Mouse (Mus musculus): ENCODE data around the gene Zfp574. TPM values are rescaled to one million over a fixed set of nuclear protein-coding genes. Genes with fewer than 3 reads are reported as not detected.

Gene Zfp574
- polyA plus RNA-seq, 1 experiment = 9.7 TPM

- no peak for TF ChIP-seq CTCF (IDR thresholded peaks at IDR 0.05; ENCODE audit: low read depth, low read length)
- TF ChIP-seq POLR2A (IDR thresholded peaks at IDR 0.05; ENCODE audit: borderline replicate concordance, low read depth, low read length) = no peak
- Histone ChIP-seq H3K27ac (ENCODE audit: insufficient read depth, low read depth, low read length) (peak overlapping the region; percentile 96), H3K4me3 (ENCODE audit: insufficient read depth, low read length) (peak overlapping the region; percentile 74)
Measured at GRCm38 (mm10) chr7:25130565-25130964, 58.2 kb downstream of the Zfp574 start.

DNA sequence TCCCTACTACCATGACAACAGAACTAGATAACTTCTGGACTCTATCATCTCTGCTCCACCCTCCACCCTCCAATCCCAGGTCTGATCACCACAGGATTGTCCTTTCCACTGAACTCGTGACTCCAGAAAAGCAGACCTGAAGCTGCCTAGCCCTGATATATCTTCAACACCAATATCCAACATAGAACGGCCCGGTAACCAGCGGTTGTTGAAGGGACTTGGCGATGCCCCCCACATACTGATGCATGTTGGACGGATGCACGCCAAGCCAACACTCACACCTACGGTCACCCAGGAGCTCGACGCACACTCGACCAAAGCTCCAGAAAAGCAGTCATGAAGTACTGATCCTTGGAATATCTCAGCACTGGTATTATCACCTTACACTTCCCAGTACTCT, 58.9 kb downstream of the Zfp574 start:
- Histone ChIP-seq H3K27ac (ENCODE audit: insufficient read depth, low read depth, low read length) (0 out of 2 replicates have a peak overlapping the region, but pooled peaks have one; percentile 0), H3K4me1 (ENCODE audit: control insufficient read depth, insufficient read depth, low read length) (peaks cover 31% of the 10 kb centered on the region), H3K4me3 (ENCODE audit: insufficient read depth, low read length) (peak overlapping the region; percentile 74)
- no peak for TF ChIP-seq POLR2A (IDR thresholded peaks at IDR 0.05; ENCODE audit: borderline replicate concordance, low read depth, low read length)
- no peak for TF ChIP-seq CTCF (IDR thresholded peaks at IDR 0.05; ENCODE audit: low read depth, low read length)

More at GRCm38 (mm10) chr7:25130565-25130964, 58.2 kb downstream of the Zfp574 start:
- peaks cover 33% of the 10 kb centered on the region for H3K4me1 ChIP-seq (ENCODE audit: control insufficient read depth, insufficient read depth, low read length)

DNA sequence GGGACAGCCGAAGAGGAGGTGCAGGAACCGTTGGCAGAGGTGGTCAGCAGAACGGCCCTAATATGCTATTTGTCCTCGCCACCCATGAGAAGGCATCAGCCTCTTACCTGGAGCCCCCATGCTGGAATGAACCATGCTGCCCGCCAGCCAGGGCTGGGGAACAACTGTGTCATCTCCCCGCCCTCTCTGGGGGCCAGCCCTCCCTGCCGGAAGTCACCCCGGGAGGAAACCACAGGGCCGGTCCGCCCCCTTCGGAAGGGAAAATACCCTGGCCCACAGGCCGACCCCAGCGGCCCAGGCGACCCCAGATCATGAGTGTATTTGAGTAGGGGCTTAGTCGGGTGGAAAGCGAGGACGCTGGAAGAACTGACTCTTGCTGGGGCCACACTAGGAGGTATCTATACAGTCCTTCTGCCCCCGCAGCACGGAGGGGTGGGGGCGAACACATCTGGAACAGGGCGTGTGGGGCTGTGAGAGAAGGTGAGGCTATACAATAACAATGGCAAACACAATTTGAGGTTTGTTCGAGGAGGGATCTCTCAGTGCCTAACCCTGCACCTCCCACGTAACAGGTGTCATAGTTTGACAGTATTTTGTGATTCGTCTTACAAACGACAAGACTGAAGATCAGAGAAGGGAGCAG, 60.1 kb downstream of the Zfp574 start:
- no peak for TF ChIP-seq CTCF (IDR thresholded peaks at IDR 0.05; ENCODE audit: low read depth, low read length)
- TF ChIP-seq POLR2A (IDR thresholded peaks at IDR 0.05; ENCODE audit: borderline replicate concordance, low read depth, low read length) = no peak
- Histone ChIP-seq H3K4me3 (ENCODE audit: insufficient read depth, low read length) (peak overlapping the region; percentile 74), H3K27ac (ENCODE audit: insufficient read depth, low read depth, low read length) (peak overlapping the region; percentile 32)

More for the DNA sequence above, 60.1 kb downstream of the Zfp574 start:
- H3K4me1 ChIP-seq (ENCODE audit: control insufficient read depth, insufficient read depth, low read length) = peaks cover 26% of the 10 kb centered on the region

Other genes with a start within 250 kb of the Zfp574 start
- gene Gm9844, start 210.4 kb upstream of the Zfp574 start, polyA plus RNA-seq (2012; ENCODE audit: insufficient read depth, insufficient read length, missing spikeins) = 2.4 TPM in 1 of 2 replicates, not detected in the other
- gene Lypd4, start 202.6 kb upstream of the Zfp574 start, polyA plus RNA-seq (2012; ENCODE audit: insufficient read depth, insufficient read length, missing spikeins) = not detected in 2 replicates
- not detected in 2 replicates for gene Dmrtc2, start 202.5 kb upstream of the Zfp574 start, polyA plus RNA-seq (2012; ENCODE audit: insufficient read depth, insufficient read length, missing spikeins)
- 1,580 and 1,635 TPM in 2 replicates for gene Rps19, start 188.2 kb upstream of the Zfp574 start, polyA plus RNA-seq (2012; ENCODE audit: insufficient read depth, insufficient read length, missing spikeins)
- not detected in 2 replicates for gene Cd79a, start 175.2 kb upstream of the Zfp574 start, polyA plus RNA-seq (2012; ENCODE audit: insufficient read depth, insufficient read length, missing spikeins)
- 197 and 204 TPM in 2 replicates for gene Arhgef1, start 169.7 kb upstream of the Zfp574 start, polyA plus RNA-seq (2012; ENCODE audit: insufficient read depth, insufficient read length, missing spikeins)
- gene Gm4881, start 128.1 kb upstream of the Zfp574 start, polyA plus RNA-seq (2012; ENCODE audit: insufficient read depth, insufficient read length, missing spikeins) = not detected in 2 replicates
- gene Rabac1, start 99.8 kb upstream of the Zfp574 start, polyA plus RNA-seq (2012; ENCODE audit: insufficient read depth, insufficient read length, missing spikeins) = 205 and 226 TPM in 2 replicates
- gene Atp1a3, start 66.6 kb upstream of the Zfp574 start, polyA plus RNA-seq (2012; ENCODE audit: insufficient read depth, insufficient read length, missing spikeins) = 70.0 and 85.8 TPM in 2 replicates
- 1.5 and 2.1 TPM in 2 replicates for gene Grik5, start 221 bp upstream of the Zfp574 start, polyA plus RNA-seq (2012; ENCODE audit: insufficient read depth, insufficient read length, missing spikeins)
- gene Pou2f2, start 107.2 kb downstream of the Zfp574 start, polyA plus RNA-seq (2012; ENCODE audit: insufficient read depth, insufficient read length, missing spikeins) = 105 and 121 TPM in 2 replicates
- gene Dedd2, start 148.0 kb downstream of the Zfp574 start, polyA plus RNA-seq (2012; ENCODE audit: insufficient read depth, insufficient read length, missing spikeins) = 12.6 and 12.7 TPM in 2 replicates
- gene Zfp526, start 148.9 kb downstream of the Zfp574 start, polyA plus RNA-seq (2012; ENCODE audit: insufficient read depth, insufficient read length, missing spikeins) = 5.0 and 6.4 TPM in 2 replicates
- 78.6 and 87.1 TPM in 2 replicates for gene Gsk3a, start 165.3 kb downstream of the Zfp574 start, polyA plus RNA-seq (2012; ENCODE audit: insufficient read depth, insufficient read length, missing spikeins)
- 22.7 and 27.8 TPM in 2 replicates for gene Erf, start 178.2 kb downstream of the Zfp574 start, polyA plus RNA-seq (2012; ENCODE audit: insufficient read depth, insufficient read length, missing spikeins)
- gene Cic, start 195.1 kb downstream of the Zfp574 start, polyA plus RNA-seq (2012; ENCODE audit: insufficient read depth, insufficient read length, missing spikeins) = 251 and 272 TPM in 2 replicates
- gene Pafah1b3, start 225.4 kb downstream of the Zfp574 start, polyA plus RNA-seq (2012; ENCODE audit: insufficient read depth, insufficient read length, missing spikeins) = 35.5 and 38.0 TPM in 2 replicates
- gene Prr19, start 228.8 kb downstream of the Zfp574 start, polyA plus RNA-seq (2012; ENCODE audit: insufficient read depth, insufficient read length, missing spikeins) = not detected in 2 replicates
- gene Tmem145, start 233.5 kb downstream of the Zfp574 start, polyA plus RNA-seq (2012; ENCODE audit: insufficient read depth, insufficient read length, missing spikeins) = not detected in 2 replicates
- gene Megf8, start 244.6 kb downstream of the Zfp574 start, polyA plus RNA-seq (2012; ENCODE audit: insufficient read depth, insufficient read length, missing spikeins) = 13.2 and 13.8 TPM in 2 replicates

Measured in bone marrow macrophage, adult 2 months (primary cell).